Mouse (Mus musculus) inflammation-experienced regulatory T-cells, adult 6 months (primary cell): Measurements from ENCODE around the gene Mas1. TPM values are rescaled to one million over a fixed set of nuclear protein-coding genes. Genes with fewer than 3 reads are reported as not detected.
A peak's percentile ranks its signal among the peaks of the same experiment; 100 is the strongest.
"Not testable (repeated sequence)": the region's sequence is repeated elsewhere in the genome, so short reads cannot be mapped to it uniquely, and the experiment has no call there.

ENCODE experiments used
- ATAC-seq: one replicate; pipeline ENCODE4 v1.8.0; 2017
- polyA plus RNA-seq, 3 experiments: library from polyadenylated mRNA; unstranded; fragments of 100-300 nt; shearing (Covaris generic); gene quantifications; one replicate each; pipeline ENCODE4 v1.2.1; 2017

Mas1 gene
- under 1 TPM in 1 of 3 experiments, not detected in 2; 0.39 TPM for polyA plus RNA-seq

- no peak for ATAC-seq
Observed at GRCm38 (mm10) chr17:12868043-12868442, at the start of gene Mas1. Gene Mas1 (minus strand): TSS chr17:12868143.

GRCm38 (mm10) chr17:12916588-12917380, 48.8 kb upstream of the Mas1 start:
- ATAC-seq = peak; percentile 37

GRCm38 (mm10) chr17:12915881-12916583, 48.1 kb upstream of the Mas1 start, which contains the start of gene Mrpl18:
Gene Mrpl18 (minus strand): TSS chr17:12916345.
- peak; percentile 94 for ATAC-seq

GRCm38 (mm10) chr17:12915488-12915880, 47.5 kb upstream of the Mas1 start, which contains the start of gene Tcp1:
Gene Tcp1 (plus strand): TSS chr17:12915701.
- ATAC-seq = peak; percentile 0

- no peak for ATAC-seq
Observed at GRCm38 (mm10) chr17:12910391-12910790, 42.4 kb upstream of the Mas1 start.

GRCm38 (mm10) chr17:12909361-12910280, 41.7 kb upstream of the Mas1 start, which contains the start of gene Pnldc1:
Gene Pnldc1 (minus strand): TSS chr17:12910230.
- no peak for ATAC-seq

- no peak for ATAC-seq
Observed at GRCm38 (mm10) chr17:12906436-12906835, 38.5 kb upstream of the Mas1 start.

- ATAC-seq = no peak
Observed at GRCm38 (mm10) chr17:12905810-12906209, 37.9 kb upstream of the Mas1 start.

- no peak for ATAC-seq
Observed at GRCm38 (mm10) chr17:12904349-12904748, 36.4 kb upstream of the Mas1 start.

- no peak for ATAC-seq
Observed at GRCm38 (mm10) chr17:12903372-12904333, 35.7 kb upstream of the Mas1 start.

- ATAC-seq = no peak
Observed at GRCm38 (mm10) chr17:12902291-12902690, 34.3 kb upstream of the Mas1 start.

- not testable (repeated sequence) for ATAC-seq
Observed at GRCm38 (mm10) chr17:12898607-12899006, 30.7 kb upstream of the Mas1 start.

- ATAC-seq = no peak
Observed at GRCm38 (mm10) chr17:12897674-12898073, 29.7 kb upstream of the Mas1 start.

GRCm38 (mm10) chr17:12892033-12892432, 24.1 kb upstream of the Mas1 start:
- peak; percentile 48 for ATAC-seq

- ATAC-seq = no peak
Observed at GRCm38 (mm10) chr17:12891054-12891453, 23.1 kb upstream of the Mas1 start.

- no peak for ATAC-seq
Observed at GRCm38 (mm10) chr17:12887021-12887775, 19.3 kb upstream of the Mas1 start.

GRCm38 (mm10) chr17:12886620-12887019, 18.7 kb upstream of the Mas1 start:
- peak; percentile 100 for ATAC-seq

- ATAC-seq = no peak
Observed at GRCm38 (mm10) chr17:12881216-12881615, 13.3 kb upstream of the Mas1 start.

- ATAC-seq = peak; percentile 86
Observed at GRCm38 (mm10) chr17:12880178-12880577, 12.2 kb upstream of the Mas1 start.

- no peak for ATAC-seq
Observed at GRCm38 (mm10) chr17:12875734-12876133, 7.8 kb upstream of the Mas1 start, which contains the start of gene Mrgprh. Gene Mrgprh (plus strand): TSS chr17:12876034.
